Mouse (Mus musculus) cerebellum, postnatal 36 days (tissue): ENCODE measurements around the gene Creb5.

Experiments
- DNase-seq, 2 experiments: peaks; one replicate each; pipeline ENCODE4 v3.0.0; 2021 to 2022; ENCODE audit warnings: mixed read lengths in 2 of 2

Creb5 gene

DNA sequence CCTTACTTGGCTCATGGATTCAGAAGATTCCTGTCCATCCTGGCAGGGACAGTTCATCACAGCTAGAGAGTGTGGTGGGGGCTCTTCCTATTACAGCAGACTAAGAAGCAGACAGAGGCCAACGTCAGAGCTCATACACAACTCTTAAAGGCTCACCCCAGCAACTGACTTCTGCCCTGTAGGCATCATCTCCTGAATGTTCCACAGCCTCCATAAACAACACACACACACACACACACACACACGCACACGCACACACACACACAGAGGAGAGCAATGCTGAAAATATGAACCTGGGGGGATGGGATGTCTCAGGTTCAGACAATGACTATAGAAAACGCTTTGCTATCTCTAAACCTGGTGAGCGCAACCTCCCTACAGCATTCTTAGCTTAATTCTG, 208.6 kb downstream of the Creb5 start:
- DNase-seq: no peak

DNA sequence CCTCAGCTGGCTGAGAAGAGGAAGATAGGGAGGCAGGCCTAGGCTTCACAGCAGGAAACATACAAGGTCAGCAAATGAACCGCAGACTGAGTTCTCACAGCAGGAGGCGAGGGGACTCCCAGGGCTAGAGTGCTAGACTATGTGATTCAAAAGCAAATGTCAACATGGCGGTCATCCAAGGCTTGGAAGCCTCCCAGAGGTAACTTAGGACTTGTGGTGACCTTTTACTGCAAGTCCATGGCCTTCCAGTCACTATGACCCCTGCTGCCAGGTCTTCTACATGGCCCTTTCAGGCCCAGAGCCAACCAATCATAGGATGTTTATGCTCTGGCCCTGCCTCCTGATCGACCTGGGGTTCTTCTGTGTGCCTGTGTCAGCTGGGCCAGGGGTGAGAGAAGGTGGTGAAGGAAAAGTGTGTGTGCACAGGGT, 209.3 kb downstream of the Creb5 start:
- peak; percentile 25 to 30 for DNase-seq

DNA sequence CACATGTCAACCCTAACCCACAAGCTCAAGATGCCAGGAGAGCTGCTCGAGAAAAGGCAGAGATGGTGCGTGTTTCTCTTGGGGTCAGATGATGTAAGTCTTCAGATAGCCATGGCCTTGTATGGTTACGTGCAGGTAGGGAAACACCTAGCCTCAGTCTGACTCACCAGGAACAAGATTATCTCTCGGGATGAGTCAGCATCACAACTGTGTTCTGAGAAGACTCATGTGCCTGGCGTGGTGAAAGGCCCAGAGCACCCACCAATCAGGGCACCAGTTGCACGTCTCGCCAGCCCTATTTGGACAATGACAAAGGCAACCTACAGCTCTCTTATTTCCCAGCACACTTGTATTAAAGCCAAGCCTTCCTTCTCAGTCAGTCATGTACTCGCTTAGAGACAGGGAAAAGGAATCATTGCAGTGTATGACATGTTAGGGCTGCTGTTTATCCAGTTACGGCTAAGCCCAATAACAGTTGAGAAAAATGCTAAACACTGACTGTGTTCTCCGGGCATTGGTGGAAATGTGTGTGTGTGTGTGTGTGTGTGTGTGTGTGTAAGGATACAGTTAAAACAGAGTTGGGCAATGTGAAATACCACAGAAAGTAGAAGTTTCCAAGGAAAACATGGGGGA, 210.9 kb downstream of the Creb5 start:
- no peak for DNase-seq

DNA sequence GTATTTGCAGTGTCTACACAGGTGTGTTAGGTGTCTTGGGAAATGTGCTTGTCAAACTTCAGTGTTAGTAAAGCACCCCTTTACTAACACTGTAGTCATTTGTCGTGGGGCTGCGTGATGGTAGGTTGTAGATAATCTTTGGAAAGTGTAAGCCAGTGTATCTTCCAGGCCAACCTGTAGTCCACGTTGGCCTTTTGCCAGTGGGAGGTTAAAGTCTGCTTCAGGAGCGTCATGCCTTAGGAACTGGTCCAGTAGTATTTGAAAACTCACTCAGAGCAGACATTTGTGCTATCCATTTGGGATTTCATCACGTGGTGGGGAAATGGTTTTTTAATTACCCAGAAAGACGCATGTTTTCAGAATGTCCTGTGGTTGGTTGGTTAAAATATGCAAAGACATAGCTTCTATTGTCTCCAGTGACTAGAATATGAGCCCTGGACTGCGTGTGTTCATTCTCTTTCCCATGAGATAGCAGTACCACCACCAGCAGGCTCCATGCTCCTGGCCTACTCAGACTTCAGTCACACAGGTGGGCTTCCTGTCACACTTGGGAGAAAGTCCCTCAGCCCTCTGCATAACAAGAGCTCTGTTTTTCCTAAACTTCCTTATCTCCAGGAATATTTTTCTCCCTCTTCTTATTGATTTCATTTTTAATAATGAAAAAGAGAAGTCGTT, 212.7 kb downstream of the Creb5 start:
- no peak for DNase-seq

DNA sequence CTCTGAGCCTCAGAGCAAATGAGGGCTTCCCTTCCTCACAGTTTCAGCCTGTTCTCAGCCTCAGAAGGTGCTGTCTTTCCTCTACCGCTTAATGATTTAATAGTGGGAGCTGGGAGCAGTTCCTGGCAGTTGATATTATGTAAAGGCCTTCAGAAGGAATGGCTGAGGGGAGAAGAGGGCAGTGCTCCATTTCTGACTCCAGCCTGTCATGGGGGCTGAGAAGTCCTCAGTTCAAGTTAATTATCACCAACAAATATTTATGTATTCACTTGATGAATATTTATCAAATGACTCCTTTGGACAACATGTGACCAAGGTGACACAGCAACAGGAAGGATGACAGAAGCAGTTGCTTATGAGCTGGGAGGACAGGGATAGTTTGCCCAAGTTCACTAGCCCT, 214.2 kb downstream of the Creb5 start:
- no peak for DNase-seq

DNA sequence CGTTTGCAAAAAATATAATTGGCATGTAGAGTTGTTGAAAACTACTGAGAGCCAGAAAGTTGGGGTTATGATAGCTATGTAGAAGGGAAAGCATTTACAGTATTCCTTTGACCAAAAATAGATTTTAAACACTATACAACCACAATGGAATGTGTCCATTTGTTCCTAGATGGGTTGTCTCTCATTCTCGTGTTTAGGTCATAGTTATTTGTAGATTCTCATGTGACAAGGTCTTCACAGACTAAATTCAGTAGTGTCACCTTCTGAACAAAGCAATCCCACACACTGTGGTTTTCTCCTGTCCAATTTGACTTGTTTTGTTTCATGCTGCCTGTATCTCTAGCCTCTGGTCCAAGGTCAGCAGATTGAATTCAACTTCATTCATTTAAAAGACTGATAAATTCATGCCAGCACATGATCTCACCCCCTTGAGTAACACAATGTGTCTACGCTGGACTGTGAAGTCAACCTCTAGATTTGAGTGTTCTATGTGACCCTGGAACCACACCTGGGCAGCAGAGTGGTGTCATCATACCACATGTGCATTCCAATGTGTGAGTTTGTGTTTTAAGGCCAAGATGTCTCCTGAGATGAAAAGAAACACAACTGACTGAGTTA, 220.0 kb downstream of the Creb5 start:
- DNase-seq: no peak

DNA sequence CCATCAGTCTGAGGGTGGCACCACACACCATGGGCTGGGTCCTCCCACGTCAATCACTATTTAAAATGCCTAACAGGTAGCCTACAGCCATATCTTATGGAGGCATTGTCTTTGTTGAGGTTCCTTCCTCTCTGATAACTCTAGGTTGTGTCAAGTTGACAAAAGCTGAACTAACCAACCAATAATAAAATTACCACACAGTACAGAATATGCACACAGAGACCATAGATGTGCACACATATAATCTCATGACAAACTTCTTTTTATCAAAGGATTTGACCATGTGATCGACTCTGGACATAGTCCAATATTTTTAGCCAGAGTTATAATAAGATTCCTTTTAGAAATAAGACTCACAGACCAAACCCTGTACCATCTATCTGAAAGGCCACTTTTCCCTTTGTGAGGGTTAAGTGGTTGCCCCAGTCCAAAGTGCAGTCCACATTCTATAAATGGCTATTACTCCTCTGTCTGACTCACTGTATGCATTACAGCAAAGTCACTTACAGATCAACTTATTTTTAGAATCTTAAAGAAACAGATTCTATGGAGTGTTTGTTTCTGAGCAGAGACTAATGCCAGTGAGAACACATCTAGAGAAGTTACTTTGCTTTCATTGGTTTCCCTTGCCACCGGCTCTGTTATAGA, 221.9 kb downstream of the Creb5 start:
- no peak for DNase-seq

DNA sequence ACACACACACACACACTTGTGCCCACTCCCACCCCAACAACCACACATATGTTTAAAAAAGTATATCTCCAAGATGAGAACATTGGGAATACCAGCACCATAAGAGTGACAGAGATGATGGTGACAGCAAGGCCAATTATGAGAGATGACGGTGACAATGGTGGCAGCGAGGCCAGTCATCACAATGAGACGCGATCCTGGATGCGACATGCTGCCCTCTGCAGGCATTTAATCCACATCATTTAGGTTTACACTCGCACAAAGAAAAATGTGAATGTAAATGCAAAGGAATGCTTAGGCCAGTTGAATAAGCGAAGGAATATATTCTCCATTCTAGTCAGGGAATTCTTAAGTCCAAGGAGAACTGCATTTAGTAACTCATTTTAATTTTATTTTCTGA, 222.9 kb downstream of the Creb5 start:
- no peak for DNase-seq

DNA sequence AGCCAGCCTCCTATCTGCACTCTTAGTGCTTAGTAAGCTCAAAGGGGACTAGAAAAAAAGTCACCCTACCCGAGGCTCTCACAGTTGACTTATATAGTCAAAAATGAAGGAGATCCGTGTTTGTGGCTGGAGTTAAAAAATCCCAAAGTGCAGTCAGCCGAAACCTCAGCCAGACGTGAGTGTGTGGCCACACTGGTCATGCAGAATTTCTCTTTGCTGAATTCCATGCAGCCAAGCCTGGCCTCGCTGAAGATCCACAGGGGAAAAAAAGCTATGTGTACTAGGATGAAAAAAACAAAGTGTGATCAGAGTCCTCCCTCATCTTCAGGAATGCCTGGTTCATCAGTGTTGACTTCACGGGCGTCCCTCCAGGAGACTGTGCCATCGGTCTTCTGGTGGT, 225.2 kb downstream of the Creb5 start:
- DNase-seq: no peak

DNA sequence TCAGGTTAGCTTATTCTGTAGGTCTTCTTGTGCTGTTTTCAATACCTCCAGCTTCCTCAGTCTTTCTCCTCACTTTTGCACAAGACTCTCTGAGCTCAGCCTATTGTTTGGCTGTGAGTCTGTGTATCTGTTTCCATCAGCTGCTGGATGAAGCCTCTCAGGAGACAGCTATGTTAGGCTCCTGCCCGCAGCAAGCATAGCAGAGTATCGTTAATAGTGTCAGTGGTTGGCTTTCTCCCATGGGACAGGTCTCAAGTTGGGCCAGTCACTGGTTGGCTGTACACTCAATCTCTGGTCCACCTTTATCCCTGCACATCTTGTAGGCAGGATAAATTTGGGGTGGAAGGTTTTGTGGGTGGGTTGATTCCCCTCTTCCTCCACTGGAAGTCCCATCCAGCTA, 226.3 kb downstream of the Creb5 start:
- no peak for DNase-seq

DNA sequence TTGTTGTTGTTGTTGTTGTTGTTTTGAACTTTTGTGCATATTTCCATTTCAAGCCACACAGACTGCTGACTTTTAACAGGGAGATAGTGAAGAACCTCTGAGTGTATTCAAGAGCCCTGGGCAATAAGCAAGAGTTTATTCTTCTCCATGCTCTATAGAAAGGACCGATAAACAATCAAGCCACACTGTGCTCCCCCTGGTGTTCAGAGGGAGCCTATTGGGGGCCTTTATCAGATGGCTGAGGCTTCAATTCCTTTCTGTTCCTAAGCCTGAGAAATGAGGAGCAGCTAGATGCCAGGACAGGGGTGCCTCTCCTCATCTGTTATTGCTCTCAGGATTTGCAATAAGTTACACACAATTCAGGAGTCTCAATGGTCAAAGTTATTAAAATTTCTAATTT, 227.8 kb downstream of the Creb5 start:
- no peak for DNase-seq

DNA sequence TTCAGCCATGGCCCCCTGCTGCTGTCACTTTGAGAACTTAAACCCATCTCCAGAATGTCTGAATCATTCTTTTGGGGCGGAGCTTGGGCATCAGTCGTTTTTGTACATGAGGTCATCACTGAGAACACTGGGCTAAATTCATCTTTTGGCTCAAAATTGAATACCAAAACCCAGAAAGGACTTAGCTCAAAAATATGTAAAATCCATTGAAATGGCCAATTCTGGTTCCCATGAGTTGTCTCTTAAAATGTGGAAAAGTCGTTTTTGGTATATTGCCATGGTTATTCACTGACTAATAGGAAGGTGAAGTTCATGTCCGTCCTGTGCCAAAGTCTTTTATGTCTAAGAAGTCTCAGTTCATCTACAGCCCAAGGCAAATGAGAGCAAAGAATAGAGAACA, 228.5 kb downstream of the Creb5 start:
- DNase-seq: no peak

DNA sequence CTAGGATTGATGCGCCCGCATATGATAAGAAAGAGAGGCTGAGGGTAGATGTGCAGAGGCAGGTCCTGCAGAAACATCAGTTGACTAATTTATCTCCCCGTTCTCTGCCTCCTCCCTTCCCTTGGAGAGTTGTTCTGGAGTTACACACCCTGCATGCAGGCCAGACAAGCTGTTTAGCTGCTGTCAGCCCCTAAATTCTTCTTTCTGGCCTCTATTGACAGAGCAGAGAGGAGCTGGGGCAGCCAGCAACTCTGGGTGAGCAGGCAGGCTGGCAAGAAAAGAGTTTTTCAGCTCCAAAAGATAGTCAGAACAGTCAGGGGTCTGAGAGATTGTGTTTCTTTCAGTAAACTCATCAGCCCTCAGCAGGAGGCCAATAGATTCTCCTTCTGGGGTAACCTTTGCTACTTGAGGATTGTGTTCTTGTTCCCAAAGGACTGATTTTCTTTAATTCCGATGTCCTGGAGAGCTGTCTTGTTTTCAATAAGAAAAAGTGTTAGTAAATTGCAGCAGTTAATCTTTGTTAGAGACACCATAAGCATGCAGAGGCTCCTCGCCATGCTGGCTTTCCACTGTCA, 230.4 kb downstream of the Creb5 start:
- DNase-seq: no peak

DNA sequence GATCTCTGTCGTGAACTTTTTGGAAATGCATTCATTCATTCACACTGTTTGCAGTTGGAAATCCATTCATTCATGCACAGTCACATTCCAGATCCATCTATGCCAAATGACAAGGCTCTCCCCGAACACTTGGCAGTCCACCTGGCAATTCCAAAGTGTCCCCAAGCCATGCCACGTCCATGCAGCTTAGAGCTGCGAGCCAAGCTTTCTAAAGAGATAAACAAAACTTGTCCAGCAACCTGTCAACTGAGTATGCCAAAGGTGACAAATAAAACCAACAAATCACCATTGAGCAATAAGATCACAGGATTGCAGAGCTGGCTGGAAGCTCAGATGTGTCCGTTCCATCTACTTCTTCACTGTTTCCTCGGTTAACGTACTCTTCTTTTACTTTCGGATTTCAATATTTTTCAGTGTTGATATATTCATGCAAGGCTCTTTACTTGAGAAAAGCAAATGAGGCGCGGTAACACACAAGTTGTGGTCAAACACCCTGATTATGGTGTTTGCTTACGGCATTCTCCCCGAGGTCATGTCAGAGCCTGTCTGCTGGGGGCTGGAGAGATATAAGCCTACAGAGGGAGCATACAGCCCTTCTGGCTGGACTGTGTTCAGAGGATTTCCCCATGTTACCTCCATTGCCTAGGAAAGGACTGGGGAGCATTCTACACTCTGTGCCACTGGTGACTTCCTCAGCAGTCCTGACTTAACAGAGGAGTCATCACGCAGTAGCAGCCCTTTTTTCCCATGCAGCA, 236.8 kb downstream of the Creb5 start:
- no peak for DNase-seq

DNA sequence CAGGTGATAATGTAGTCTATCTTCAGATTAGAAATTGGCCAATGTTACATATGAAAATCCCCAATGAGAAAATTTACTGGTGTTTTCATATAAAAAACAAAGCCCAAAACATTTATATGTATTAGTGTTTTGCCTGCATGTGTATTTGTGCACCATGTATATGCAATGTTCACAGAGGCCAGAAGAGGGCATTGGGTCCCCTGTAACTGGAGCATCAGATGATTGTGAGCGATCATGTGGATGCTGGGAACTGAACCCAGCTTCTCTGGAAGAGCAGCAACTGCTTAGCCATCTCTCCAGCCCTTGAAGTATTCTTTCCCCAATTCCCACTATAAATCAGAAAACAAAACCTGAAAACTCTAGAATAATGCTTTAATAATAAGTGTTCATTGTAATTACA, 239.4 kb downstream of the Creb5 start:
- DNase-seq: no peak

DNA sequence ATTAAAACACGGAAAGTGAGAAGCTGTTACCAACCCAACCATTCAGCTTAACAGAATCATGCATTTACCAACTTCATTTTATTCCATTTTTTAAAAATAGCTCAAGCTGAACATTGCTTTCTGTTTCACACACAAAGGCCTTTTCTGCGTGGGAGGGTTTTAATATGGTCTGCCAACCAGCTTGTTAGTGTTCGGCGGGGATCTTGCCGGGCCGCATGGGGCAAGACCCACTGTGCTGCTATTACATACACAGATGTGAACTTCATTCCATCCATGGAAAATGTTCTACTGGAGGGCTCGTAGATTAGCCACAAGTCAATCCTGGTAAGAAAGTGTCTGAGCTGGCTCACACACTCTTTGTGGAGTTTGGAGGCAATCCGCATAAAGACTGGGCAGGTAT, 243.7 kb downstream of the Creb5 start:
- DNase-seq: no peak

DNA sequence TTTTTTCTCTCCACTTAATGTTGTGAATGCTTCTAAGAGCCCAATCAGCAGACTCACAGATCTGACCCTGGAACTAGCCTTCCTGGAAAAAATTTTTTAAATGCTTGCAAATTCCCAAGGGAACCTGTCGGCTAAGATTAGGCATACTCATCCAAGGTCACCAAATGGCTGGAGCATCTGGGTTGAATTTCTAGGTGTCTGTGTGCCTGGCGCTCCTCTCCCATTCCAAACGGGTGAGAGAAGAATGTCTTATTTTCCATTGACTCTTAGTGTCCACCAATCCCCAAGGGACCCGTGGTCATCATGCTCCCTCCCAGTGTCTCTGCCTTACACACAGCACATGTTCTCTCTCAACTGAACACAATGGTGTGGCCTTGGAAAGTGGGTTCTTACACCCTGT, 244.4 kb downstream of the Creb5 start:
- no peak for DNase-seq

DNA sequence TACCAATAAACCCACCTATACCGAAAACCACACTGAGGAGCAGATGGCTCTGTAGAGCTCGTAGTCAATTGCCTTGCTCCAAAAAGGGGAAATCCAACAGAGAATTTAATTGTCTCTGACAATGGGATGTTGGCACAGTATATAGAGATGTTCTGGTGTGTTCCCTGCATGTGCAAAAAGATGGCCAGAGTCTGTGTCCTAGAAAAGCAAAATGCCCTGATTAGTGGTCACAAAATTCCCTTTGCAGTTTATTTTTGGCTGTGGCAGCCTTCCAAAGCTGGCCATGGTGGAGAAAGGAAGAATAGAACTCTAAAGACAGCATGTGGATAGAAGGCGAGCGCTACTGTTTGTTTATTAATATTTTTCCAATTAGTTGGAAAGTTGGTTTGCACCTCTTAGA, 250.5 kb downstream of the Creb5 start:
- peak; percentile 81 to 86 for DNase-seq

DNA sequence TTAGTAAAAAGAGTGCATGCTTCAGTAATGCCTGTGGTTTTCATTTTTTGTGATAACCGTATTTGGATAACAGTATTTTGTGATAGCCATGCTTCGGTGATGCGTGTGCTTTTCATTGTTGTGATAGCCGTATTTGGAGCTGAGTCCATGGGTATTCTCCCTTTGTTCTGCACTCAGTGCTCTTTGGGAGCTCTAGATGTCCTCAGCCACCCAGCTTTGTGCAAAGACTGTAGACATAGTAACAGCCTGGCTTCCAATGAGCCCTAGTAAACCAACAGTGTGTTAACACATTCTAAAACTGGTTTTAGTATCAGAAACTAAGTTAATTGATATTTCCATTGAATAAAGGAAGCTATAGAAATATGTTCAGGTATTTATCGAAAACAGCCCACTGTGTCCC, 254.7 kb downstream of the Creb5 start:
- DNase-seq: no peak

DNA sequence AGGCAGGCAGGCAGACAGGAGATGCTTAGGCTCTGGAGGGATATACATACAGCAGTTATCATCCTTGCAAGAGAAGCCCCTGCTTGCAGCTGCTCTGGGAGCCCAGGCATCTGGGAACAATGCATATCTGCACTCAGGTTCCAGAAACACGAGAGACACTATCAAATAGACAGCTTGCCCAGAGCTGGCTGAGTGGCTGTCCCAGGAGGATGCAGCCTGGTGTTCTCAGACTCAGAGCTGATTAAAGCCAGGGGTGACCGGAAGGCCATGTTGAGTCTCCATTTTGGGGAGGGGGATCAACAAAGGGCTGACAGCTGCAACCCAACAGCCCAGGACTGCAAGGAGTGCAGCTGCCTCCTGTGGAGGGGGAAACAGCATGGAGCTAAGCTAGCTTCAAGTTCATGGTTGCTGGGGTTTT, 258.4 kb downstream of the Creb5 start:
- DNase-seq: no peak

DNA sequence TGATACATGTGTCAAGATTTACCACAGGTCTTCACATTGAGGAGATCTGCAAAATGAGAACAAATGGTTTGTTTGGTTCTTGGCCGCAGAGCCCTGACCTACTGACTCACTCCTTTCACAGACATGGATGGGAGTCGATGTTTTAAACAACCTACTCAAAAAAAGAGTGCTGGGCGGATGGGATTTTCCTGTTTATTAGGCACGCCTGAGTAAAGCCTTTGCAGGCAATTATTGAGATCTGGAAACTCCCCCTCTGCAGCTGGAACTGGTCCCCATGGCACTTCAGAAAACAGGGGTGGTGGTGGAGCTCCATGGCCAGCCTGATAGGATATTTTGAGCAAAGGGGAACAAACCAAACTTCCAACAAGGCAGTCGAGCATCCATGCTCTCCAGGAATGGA, 258.9 kb downstream of the Creb5 start:
- DNase-seq: no peak

DNA sequence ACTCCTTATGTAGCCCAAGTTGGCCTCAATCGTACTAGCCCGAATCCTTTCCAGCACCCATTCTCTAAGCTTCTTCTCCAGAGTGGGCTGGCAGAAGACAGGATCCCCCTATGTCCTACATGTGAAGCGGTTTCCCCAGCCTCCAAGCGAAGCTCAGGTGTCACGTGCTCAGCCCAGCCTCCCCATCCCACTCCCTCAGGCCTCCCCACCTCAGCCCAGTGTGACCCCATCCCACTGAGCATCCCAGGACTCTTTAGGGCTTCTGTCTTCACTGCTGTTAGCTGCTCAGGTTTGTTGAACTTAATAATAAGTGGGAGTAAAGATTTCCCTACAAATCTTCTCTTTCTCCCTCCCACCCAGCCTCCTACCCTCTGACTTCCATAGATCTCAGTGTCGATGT, 261.2 kb downstream of the Creb5 start:
- DNase-seq: no peak

DNA sequence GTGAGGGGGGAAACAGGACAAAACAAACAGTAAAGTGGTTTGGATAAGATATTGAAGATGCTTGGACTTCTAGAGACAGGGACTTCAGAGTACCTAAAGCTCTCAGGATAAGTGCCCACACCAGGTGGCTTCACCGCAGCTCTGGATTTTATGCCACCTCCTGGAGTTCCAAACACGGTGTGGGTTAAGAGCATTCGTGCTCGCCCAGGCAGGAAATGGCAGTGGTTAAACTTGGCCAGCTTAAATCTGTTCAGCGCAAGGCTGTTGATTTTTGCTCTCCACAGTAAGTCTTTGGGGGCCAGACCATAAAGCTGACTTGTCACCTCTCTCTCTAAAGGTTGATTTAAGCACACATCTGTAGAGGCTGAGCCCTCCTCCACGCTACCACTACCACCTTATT, 262.3 kb downstream of the Creb5 start:
- DNase-seq: no peak
